Comparison of ENCODE assay signal across 11 mouse cellular contexts in genomic region chr1:36476426-36476825, GRCm38 (mm10). TPM values are rescaled to one million over a fixed set of nuclear protein-coding genes. Genes with fewer than 3 reads are reported as not detected.
A peak's percentile ranks its signal among the peaks of the same experiment; 100 is the strongest.
DNase-seq lines count a peak whose midpoint lies in the region; ATAC-seq and TF ChIP-seq lines count a peak whose summit lies in the region.
"Had no signal": no experiment of that assay in that cellular context is flagged by ENCODE, and none has a peak within 500 bp of the region (broad histone marks: within the 10 kb centered on the region; RNA-seq: fewer than 3 reads in every experiment).

No protein-coding gene starts in this region.

- ATAC-seq in forebrain, postnatal 0 days, result no peak
- no peak for ATAC-seq in forebrain, embryonic 16.5 days
- ATAC-seq in intestine, embryonic 14.5 days (replicated peaks; ENCODE audit: low FRiP score, low TSS enrichment, low read depth), result peak; percentile 16; the same call in 1 of the 2 replicates
- no peak for ATAC-seq in limb, embryonic 14.5 days (ENCODE audit: low FRiP score, low read depth)
- ATAC-seq: midbrain, embryonic 13.5 days had no signal

- intact Hi-C loops in heart, postnatal 14 days (cut with DNase I), result no loop called here

- H3K9me3 ChIP-seq in forebrain, postnatal 0 days (ENCODE audit: low read length), result no peaks in the 10 kb centered on the region
- no peaks in the 10 kb centered on the region for H3K9me3 ChIP-seq in forebrain, embryonic 16.5 days (ENCODE audit: control insufficient read depth, low read length)
- no peaks in the 10 kb centered on the region for H3K9me3 ChIP-seq in embryonic facial prominence, embryonic 10.5 days
- no peaks in the 10 kb centered on the region for H3K9me3 ChIP-seq in intestine, embryonic 14.5 days (ENCODE audit: control insufficient read depth, low read length)
- H3K9me3 ChIP-seq in limb, embryonic 14.5 days (ENCODE audit: control insufficient read depth, low read length), result no peaks in the 10 kb centered on the region
- H3K9me3 ChIP-seq: midbrain, embryonic 13.5 days had no signal

- H3K4me1 ChIP-seq in forebrain, postnatal 0 days (ENCODE audit: insufficient read depth), result peaks cover 23% of the 10 kb centered on the region; the same call in 1 of the 2 replicates
- peaks cover 44% of the 10 kb centered on the region for H3K4me1 ChIP-seq in forebrain, embryonic 16.5 days (replicated peaks; ENCODE audit: control insufficient read depth, insufficient read depth, low read length)
- peaks cover 62% of the 10 kb centered on the region for H3K4me1 ChIP-seq in embryonic facial prominence, embryonic 10.5 days
- peaks cover 46% of the 10 kb centered on the region for H3K4me1 ChIP-seq in intestine, embryonic 14.5 days (replicated peaks; ENCODE audit: control insufficient read depth, insufficient read depth, low read length)
- peaks cover 62% of the 10 kb centered on the region for H3K4me1 ChIP-seq in limb, embryonic 14.5 days (ENCODE audit: control insufficient read depth, insufficient read depth, low read length)

- peak overlapping the region; percentile 80 for H3K4me2 ChIP-seq in forebrain, postnatal 0 days (ENCODE audit: low read depth)
- H3K4me2 ChIP-seq in forebrain, embryonic 16.5 days (ENCODE audit: low read length), result no peak overlapping the region
- peak overlapping the region; percentile 59 for H3K4me2 ChIP-seq in intestine, embryonic 14.5 days (ENCODE audit: low read length)
- H3K4me2 ChIP-seq in limb, embryonic 14.5 days (replicated peaks; ENCODE audit: low read depth, low read length, severe bottlenecking), result peak overlapping the region; percentile 79

- DNase-seq in forebrain, postnatal 0 days, result no peak
- no peak for DNase-seq in embryonic facial prominence, embryonic 10.5 days (ENCODE audit: low spot score)
- no peak for DNase-seq in intestine, embryonic 14.5 days (ENCODE audit: low spot score)
- DNase-seq in limb, embryonic 14.5 days (ENCODE audit: low spot score), result no peak
- DNase-seq in layer of hippocampus, adult 18-20 months (ENCODE audit: low spot score in 2 of 2), result no peak
- DNase-seq in heart, postnatal 14 days, result no peak
- no peak for DNase-seq in lung, postnatal 10 days
- DNase-seq: lung, adult 2 months; thymus, postnatal 4 days had no signal

- no peaks in the 10 kb centered on the region for H3K27me3 ChIP-seq in forebrain, postnatal 0 days (ENCODE audit: insufficient read depth, low read length)
- H3K27me3 ChIP-seq in forebrain, embryonic 16.5 days (replicated peaks; ENCODE audit: control insufficient read depth, insufficient read depth, low read length), result no peaks in the 10 kb centered on the region
- no peaks in the 10 kb centered on the region for H3K27me3 ChIP-seq in embryonic facial prominence, embryonic 10.5 days (replicated peaks; ENCODE audit: low read depth, poor library complexity, severe bottlenecking)
- H3K27me3 ChIP-seq in intestine, embryonic 14.5 days (replicated peaks; ENCODE audit: control insufficient read depth, insufficient read depth, low read length), result no peaks in the 10 kb centered on the region
- H3K27me3 ChIP-seq in limb, embryonic 14.5 days (ENCODE audit: control insufficient read depth, insufficient read depth, low read length), result no peaks in the 10 kb centered on the region
- H3K27me3 ChIP-seq: midbrain, embryonic 13.5 days had no signal

- 84% methylated on average over 7 of the region's 7 CpGs for WGBS in forebrain, postnatal 0 days
- 84% methylated on average over 7 of the region's 7 CpGs for WGBS in forebrain, embryonic 16.5 days
- WGBS in embryonic facial prominence, embryonic 10.5 days, result 85% methylated on average over 7 of the region's 7 CpGs
- 68% methylated on average over 7 of the region's 7 CpGs for WGBS in intestine, embryonic 14.5 days
- 62% methylated on average over 7 of the region's 7 CpGs for WGBS in limb, embryonic 14.5 days

- H3K9ac ChIP-seq in forebrain, postnatal 0 days, result no peak overlapping the region
- no peak overlapping the region for H3K9ac ChIP-seq in forebrain, embryonic 16.5 days (replicated peaks; ENCODE audit: low read depth, low read length)
- H3K9ac ChIP-seq in intestine, embryonic 14.5 days (ENCODE audit: low read length), result no peak overlapping the region
- no peak overlapping the region for H3K9ac ChIP-seq in limb, embryonic 14.5 days (ENCODE audit: low read depth, low read length, severe bottlenecking)

- TF ChIP-seq POLR2A in limb, embryonic 14.5 days (IDR thresholded peaks at IDR 0.05; ENCODE audit: borderline replicate concordance, extremely low read depth, insufficient read depth, insufficient read length), result no peak

- no peaks in the 10 kb centered on the region for H3K36me3 ChIP-seq in forebrain, postnatal 0 days (ENCODE audit: insufficient read depth)
- no peaks in the 10 kb centered on the region for H3K36me3 ChIP-seq in forebrain, embryonic 16.5 days (ENCODE audit: control insufficient read depth, insufficient read depth)
- H3K36me3 ChIP-seq in embryonic facial prominence, embryonic 10.5 days (replicated peaks), result peaks cover 2% of the 10 kb centered on the region; the same call in 1 of the 2 replicates
- no peaks in the 10 kb centered on the region for H3K36me3 ChIP-seq in intestine, embryonic 14.5 days (ENCODE audit: control insufficient read depth, insufficient read depth, low read length)
- H3K36me3 ChIP-seq in limb, embryonic 14.5 days (ENCODE audit: control insufficient read depth, insufficient read depth, low read length), result no peaks in the 10 kb centered on the region
- H3K36me3 ChIP-seq: midbrain, embryonic 13.5 days had no signal

- no peak overlapping the region for H3K27ac ChIP-seq in forebrain, postnatal 0 days (ENCODE audit: low read depth, low read length)
- no peak overlapping the region for H3K27ac ChIP-seq in forebrain, embryonic 16.5 days (ENCODE audit: low read length)
- H3K27ac ChIP-seq in embryonic facial prominence, embryonic 10.5 days (replicated peaks), result no peak overlapping the region; the same call in 1 of the 2 replicates
- peak overlapping the region; percentile 4; the same call in 1 of the 2 replicates for H3K27ac ChIP-seq in intestine, embryonic 14.5 days (ENCODE audit: low read depth)
- H3K27ac ChIP-seq in limb, embryonic 14.5 days (replicated peaks; ENCODE audit: low read depth, low read length), result peak overlapping the region; percentile 79
- H3K27ac ChIP-seq: midbrain, embryonic 13.5 days had no signal

- TF ChIP-seq CTCF in forebrain, postnatal 0 days (IDR thresholded peaks at IDR 0.05; ENCODE audit: low read depth), result no peak

- H3K4me3 ChIP-seq in forebrain, postnatal 0 days (ENCODE audit: low read depth, low read length), result no peak overlapping the region
- H3K4me3 ChIP-seq in forebrain, embryonic 16.5 days (replicated peaks; ENCODE audit: low read length), result no peak overlapping the region
- peak overlapping the region; percentile 40; the same call in 1 of the 2 replicates for H3K4me3 ChIP-seq in embryonic facial prominence, embryonic 10.5 days
- no peak overlapping the region for H3K4me3 ChIP-seq in intestine, embryonic 14.5 days (ENCODE audit: low read depth, low read length)
- 0 out of 2 replicates have a peak overlapping the region, but pooled peaks have one; percentile 69 for H3K4me3 ChIP-seq in limb, embryonic 14.5 days (replicated peaks; ENCODE audit: low read length)
- H3K4me3 ChIP-seq: midbrain, embryonic 13.5 days had no signal

RNA-seq across cellular contexts. Expression of gene Cnnm4, which starts 5.0 kb away (rescaled TPM):
- total RNA-seq in forebrain, postnatal 0 days (2014; rRNA removed), result 12.3 and 14.6 TPM in 2 replicates
- polyA plus RNA-seq in forebrain, postnatal 0 days (2015; fragmentation: Nextera tagmentation; extraction: Ambion mirVana), result 7.2 and 9.4 TPM in 2 replicates
- 9.7 and 11.0 TPM in 2 replicates for polyA plus RNA-seq in forebrain, embryonic 16.5 days (2015; fragmentation: Nextera tagmentation; extraction: Ambion mirVana)
- 16.2 and 16.4 TPM in 2 replicates for polyA plus RNA-seq in embryonic facial prominence, embryonic 10.5 days (2016; fragmentation: Nextera tagmentation; extraction: Ambion mirVana)
- polyA plus RNA-seq in intestine, embryonic 14.5 days (2014; fragmentation: Nextera tagmentation; extraction: Ambion mirVana), result 27.7 and 30.2 TPM in 2 replicates
- polyA plus RNA-seq in limb, embryonic 14.5 days (2012; rRNA removed), result 7.3 and 9.4 TPM in 2 replicates
- 13.1 and 15.1 TPM in 2 replicates for polyA plus RNA-seq in limb, embryonic 14.5 days (2014; fragmentation: Nextera tagmentation; extraction: Ambion mirVana)
- total RNA-seq in layer of hippocampus, adult 18-20 months (2021), result 10 to 100 TPM; 15.6 to 16.6 TPM
- 1 to 10 TPM; 3.4 to 4.1 TPM for total RNA-seq in heart, postnatal 14 days (2021)

RNA-seq across cellular contexts. Expression of gene Lman2l, which starts 31.4 kb away (rescaled TPM):
- 15.5 and 21.8 TPM in 2 replicates for total RNA-seq in forebrain, postnatal 0 days (2014; rRNA removed)
- 27.3 and 37.6 TPM in 2 replicates for polyA plus RNA-seq in forebrain, postnatal 0 days (2015; fragmentation: Nextera tagmentation; extraction: Ambion mirVana)
- 62.8 and 67.6 TPM in 2 replicates for polyA plus RNA-seq in forebrain, embryonic 16.5 days (2015; fragmentation: Nextera tagmentation; extraction: Ambion mirVana)
- 58.4 and 62.9 TPM in 2 replicates for polyA plus RNA-seq in embryonic facial prominence, embryonic 10.5 days (2016; fragmentation: Nextera tagmentation; extraction: Ambion mirVana)
- polyA plus RNA-seq in intestine, embryonic 14.5 days (2014; fragmentation: Nextera tagmentation; extraction: Ambion mirVana), result 22.6 and 24.6 TPM in 2 replicates
- 32.2 and 40.7 TPM in 2 replicates for polyA plus RNA-seq in limb, embryonic 14.5 days (2012; rRNA removed)
- polyA plus RNA-seq in limb, embryonic 14.5 days (2014; fragmentation: Nextera tagmentation; extraction: Ambion mirVana), result 26.7 and 30.7 TPM in 2 replicates
- total RNA-seq in layer of hippocampus, adult 18-20 months (2021), result 10 to 100 TPM; 72.1 to 77.4 TPM
- 10 to 100 TPM; 19.9 to 20.8 TPM for total RNA-seq in heart, postnatal 14 days (2021)

RNA-seq across cellular contexts. Expression of gene Cnnm3, which starts 35.2 kb away (rescaled TPM):
- total RNA-seq in forebrain, postnatal 0 days (2014; rRNA removed), result 25.6 and 29.1 TPM in 2 replicates
- polyA plus RNA-seq in forebrain, postnatal 0 days (2015; fragmentation: Nextera tagmentation; extraction: Ambion mirVana), result 3.7 and 4.8 TPM in 2 replicates
- polyA plus RNA-seq in forebrain, embryonic 16.5 days (2015; fragmentation: Nextera tagmentation; extraction: Ambion mirVana), result 4.8 and 5.8 TPM in 2 replicates
- polyA plus RNA-seq in embryonic facial prominence, embryonic 10.5 days (2016; fragmentation: Nextera tagmentation; extraction: Ambion mirVana), result 3.5 and 3.6 TPM in 2 replicates
- polyA plus RNA-seq in intestine, embryonic 14.5 days (2014; fragmentation: Nextera tagmentation; extraction: Ambion mirVana), result 5.4 and 6.2 TPM in 2 replicates
- polyA plus RNA-seq in limb, embryonic 14.5 days (2012; rRNA removed), result 22.5 and 25.9 TPM in 2 replicates
- polyA plus RNA-seq in limb, embryonic 14.5 days (2014; fragmentation: Nextera tagmentation; extraction: Ambion mirVana), result 6.4 and 6.8 TPM in 2 replicates
- total RNA-seq in layer of hippocampus, adult 18-20 months (2021), result 10 to 100 TPM; 40.8 to 41.3 TPM
- total RNA-seq in heart, postnatal 14 days (2021), result 10 to 100 TPM; 12.9 to 15.6 TPM

Comparison
In these comparisons a context has a peak if more than half of its experiments do, and no peak if none do; other contexts are left out.
1. H3K27ac ChIP-seq: peak in intestine, embryonic 14.5 days (single experiment) and limb, embryonic 14.5 days (single experiment); none in forebrain, postnatal 0 days (single experiment), forebrain, embryonic 16.5 days (single experiment) and embryonic facial prominence, embryonic 10.5 days (single experiment).
2. H3K4me3 ChIP-seq: peak in embryonic facial prominence, embryonic 10.5 days (single experiment) and limb, embryonic 14.5 days (single experiment); none in forebrain, postnatal 0 days (single experiment), forebrain, embryonic 16.5 days (single experiment) and intestine, embryonic 14.5 days (single experiment).